Mouse (Mus musculus): Measurements from ENCODE around the gene Gm28038.

Gm28038 gene

GRCm38 (mm10) chr2:30343601-30344137 is 62.8 kb downstream of the Gm28038 start:
- no peak for DNase-seq (ENCODE audit: extremely low spot score, low read depth, low spot score)

- no peak for DNase-seq (ENCODE audit: extremely low spot score, low read depth, low spot score)
Observed at GRCm38 (mm10) chr2:30345971-30346676, 65.3 kb downstream of the Gm28038 start.

- no peak for DNase-seq (ENCODE audit: extremely low spot score, low read depth, low spot score)
Observed at GRCm38 (mm10) chr2:30349196-30349595, 68.4 kb downstream of the Gm28038 start.
